Mouse (Mus musculus) Muller cell, postnatal 12 days (primary cell): ENCODE measurements around the gene Ugt3a2.

Source experiments
- DNase-seq: peaks from one replicate; pipeline ENCODE4 v3.0.0-alpha.2; 2015; ENCODE audit errors: inconsistent ontology term

The Ugt3a2 gene

GRCm38 (mm10) chr15:9335341-9335740 lies at the start of gene Ugt3a2:
Ugt3a2 (plus strand) TSS chr15:9335550.
- no peak for DNase-seq

GRCm38 (mm10) chr15:9289660-9290059 lies 45.7 kb upstream of the Ugt3a2 start:
- no peak for DNase-seq

- DNase-seq = no peak
Measured at GRCm38 (mm10) chr15:9305978-9306692, 29.2 kb upstream of the Ugt3a2 start.

GRCm38 (mm10) chr15:9334596-9334995 lies 754 bp upstream of the Ugt3a2 start:
- no peak for DNase-seq

- no peak for DNase-seq
Measured at GRCm38 (mm10) chr15:9336616-9337015, 1.3 kb downstream of the Ugt3a2 start.

GRCm38 (mm10) chr15:9337021-9337420 lies 1.7 kb downstream of the Ugt3a2 start:
- DNase-seq = no peak

GRCm38 (mm10) chr15:9348739-9349138 lies 13.4 kb downstream of the Ugt3a2 start:
- DNase-seq = no peak

GRCm38 (mm10) chr15:9362801-9363200 lies 27.5 kb downstream of the Ugt3a2 start:
- DNase-seq = no peak

- DNase-seq = no peak
Measured at GRCm38 (mm10) chr15:9368774-9369173, 33.4 kb downstream of the Ugt3a2 start.

- DNase-seq = no peak
Measured at GRCm38 (mm10) chr15:9376281-9376680, 40.9 kb downstream of the Ugt3a2 start.

- DNase-seq = no peak
Measured at GRCm38 (mm10) chr15:9409475-9409874, 74.1 kb downstream of the Ugt3a2 start.
